Mouse (Mus musculus) MEL (cell line): ENCODE results near the gene Tubgcp6. TPM values are rescaled to one million over a fixed set of nuclear protein-coding genes. Genes with fewer than 3 reads are reported as not detected.
A peak's percentile ranks its signal among the peaks of the same experiment; 100 is the strongest.

Source experiments
- DNase-seq: peaks from one replicate; pipeline ENCODE4 v3.0.0; 2011; ENCODE audit warnings: low read depth, low spot score
- H3K27ac ChIP-seq: 2 replicates; pipeline ENCODE4 v1.5.1; 2012; ENCODE audit warnings: low read depth, mild to moderate bottlenecking, control low read depth, low read length, moderate library complexity; ENCODE audit not compliant: control insufficient read depth
- H3K27me3 ChIP-seq, 2 experiments: fragments of 150-350 bp in 1 of 2; sonication (generic) in 1 of 2; 2 replicates each; pipeline ENCODE4 v1.6.1; 2012; ENCODE audit warnings: low read length in 2 of 2, mild to moderate bottlenecking in 2 of 2, improper control_type of control experiment in 1 of 2, moderate library complexity in 1 of 2; ENCODE audit not compliant: insufficient read depth in 2 of 2, control insufficient read depth in 1 of 2
- H3K36me3 ChIP-seq, 2 experiments: 2 replicates each; pipeline ENCODE4 v1.6.1; 2012 to 2014; ENCODE audit warnings: low read length in 2 of 2, improper control_type of control experiment in 1 of 2, inconsistent platforms in 1 of 2, mild to moderate bottlenecking in 1 of 2; ENCODE audit not compliant: insufficient read depth in 2 of 2, control insufficient read depth in 1 of 2
- H3K4me1 ChIP-seq, 2 experiments: fragments of 150-350 bp in 1 of 2; sonication (generic) in 1 of 2; 2 replicates each; pipeline ENCODE4 v1.6.1; 2012; ENCODE audit warnings: low read length in 2 of 2, improper control_type of control experiment in 1 of 2, mild to moderate bottlenecking in 1 of 2; ENCODE audit not compliant: insufficient read depth in 2 of 2, control insufficient read depth in 1 of 2
- H3K4me3 ChIP-seq, 2 experiments: fragments of 150-350 bp in 1 of 2; sonication (generic) in 1 of 2; 2 replicates each; pipeline ENCODE4 v1.5.1; 2012; ENCODE audit warnings: low read depth in 2 of 2, low read length in 2 of 2, mild to moderate bottlenecking in 2 of 2, moderate library complexity in 2 of 2, control low read depth in 1 of 2, improper control_type of control experiment in 1 of 2; ENCODE audit not compliant: control insufficient read depth in 1 of 2, insufficient read depth in 1 of 2
- H3K79me2 ChIP-seq: 2 replicates; pipeline ENCODE4 v1.6.1; 2012; ENCODE audit warnings: mild to moderate bottlenecking, low read length, moderate library complexity; ENCODE audit not compliant: control insufficient read depth, poor library complexity, insufficient read depth
- H3K9ac ChIP-seq: 2 replicates; pipeline ENCODE4 v1.6.1; 2012; ENCODE audit warnings: low read depth, mild to moderate bottlenecking, control low read depth, low read length, moderate library complexity; ENCODE audit not compliant: control insufficient read depth, poor library complexity, severe bottlenecking
- H3K9me3 ChIP-seq: fragments of 150-350 bp; sonication (generic); replicated peaks from 2 replicates; pipeline ENCODE4 v1.6.1; 2012; ENCODE audit warnings: mild to moderate bottlenecking, low read length, improper control_type of control experiment, moderate library complexity; ENCODE audit not compliant: insufficient read depth
- ELF1 ChIP-seq: IDR thresholded peaks from 2 replicates; pipeline ENCODE4 v1.6.1; 2014; ENCODE audit warnings: low read depth, mild to moderate bottlenecking, inconsistent platforms, low read length, improper control_type of control experiment, moderate library complexity
- ETS1 ChIP-seq: IDR thresholded peaks from 2 replicates; pipeline ENCODE4 v1.6.1; 2012; ENCODE audit warnings: low read depth, mild to moderate bottlenecking, inconsistent platforms, low read length, improper control_type of control experiment, moderate library complexity
- GABPA ChIP-seq: IDR thresholded peaks from 2 replicates; pipeline ENCODE4 v1.6.1; 2012; ENCODE audit warnings: low read depth, mild to moderate bottlenecking, inconsistent platforms, low read length, improper control_type of control experiment, moderate library complexity
- HCFC1 ChIP-seq: IDR thresholded peaks from 2 replicates; pipeline ENCODE4 v1.6.1; 2012; ENCODE audit warnings: low read depth, mild to moderate bottlenecking, inconsistent platforms, low read length, improper control_type of control experiment, moderate library complexity
- JUND ChIP-seq: IDR thresholded peaks from 2 replicates; pipeline ENCODE4 v1.6.1; 2011; ENCODE audit warnings: low read depth, mild to moderate bottlenecking, improper control_type of control experiment, low read length
- KAT2A ChIP-seq: conservative IDR thresholded peaks from 2 replicates; pipeline ENCODE4 v1.6.1; 2012; ENCODE audit warnings: low read depth, low read length, improper control_type of control experiment, inconsistent platforms
- MAFK ChIP-seq: IDR thresholded peaks from 2 replicates; pipeline ENCODE4 v1.6.1; 2011; ENCODE audit warnings: low read depth, mild to moderate bottlenecking, low read length, improper control_type of control experiment, borderline replicate concordance
- MAX ChIP-seq: IDR thresholded peaks from 2 replicates; pipeline ENCODE4 v1.6.1; 2011; ENCODE audit warnings: low read length, improper control_type of control experiment
- MAZ ChIP-seq: IDR thresholded peaks from 2 replicates; pipeline ENCODE4 v1.6.1; 2012; ENCODE audit warnings: low read depth, mild to moderate bottlenecking, inconsistent platforms, low read length, improper control_type of control experiment
- MXI1 ChIP-seq: IDR thresholded peaks from 2 replicates; pipeline ENCODE4 v1.6.1; 2011; ENCODE audit warnings: mild to moderate bottlenecking, low read depth, low read length, improper control_type of control experiment
- MYC ChIP-seq: IDR thresholded peaks from 2 replicates; pipeline ENCODE4 v1.6.1; 2011; ENCODE audit warnings: low read depth, mild to moderate bottlenecking, low read length, improper control_type of control experiment, moderate library complexity
- NELFE ChIP-seq: IDR thresholded peaks from 2 replicates; pipeline ENCODE4 v1.6.1; 2011; ENCODE audit warnings: low read depth, low read length, improper control_type of control experiment
- POLR2A ChIP-seq, 2 experiments: IDR thresholded peaks; 2 replicates each; pipeline ENCODE4 v1.6.1; 2011 to 2012; ENCODE audit warnings: low read length in 2 of 2, mild to moderate bottlenecking in 2 of 2, control low read depth in 1 of 2, improper control_type of control experiment in 1 of 2, low read depth in 1 of 2, moderate library complexity in 1 of 2; ENCODE audit not compliant: control insufficient read depth in 1 of 2, insufficient read depth in 1 of 2, poor library complexity in 1 of 2
- POLR2AphosphoS2 ChIP-seq: IDR thresholded peaks from 2 replicates; pipeline ENCODE4 v1.6.1; 2011; ENCODE audit warnings: low read length, improper control_type of control experiment
- POLR2AphosphoS5 ChIP-seq: IDR thresholded peaks from 2 replicates; pipeline ENCODE4 v1.6.1; 2012; ENCODE audit warnings: low read depth, borderline replicate concordance, mild to moderate bottlenecking, inconsistent platforms, low read length, moderate library complexity, mixed read lengths
- SIN3A ChIP-seq: IDR thresholded peaks from 2 replicates; pipeline ENCODE4 v1.6.1; 2012; ENCODE audit warnings: low read length, improper control_type of control experiment, inconsistent platforms
- TBP ChIP-seq: IDR thresholded peaks from 2 replicates; pipeline ENCODE4 v1.8.0; 2011; ENCODE audit warnings: low read depth, low read length, improper control_type of control experiment
- TCF12 ChIP-seq: IDR thresholded peaks from 2 replicates; pipeline ENCODE4 v1.6.1; 2014; ENCODE audit warnings: low read depth, mild to moderate bottlenecking, inconsistent platforms, low read length, improper control_type of control experiment, moderate library complexity
- USF1 ChIP-seq: IDR thresholded peaks from 2 replicates; pipeline ENCODE4 v1.6.1; 2014; ENCODE audit warnings: low read depth, mild to moderate bottlenecking, inconsistent platforms, low read length, improper control_type of control experiment, moderate library complexity
- ZC3H11A ChIP-seq: IDR thresholded peaks from 2 replicates; pipeline ENCODE4 v1.6.1; 2012; ENCODE audit warnings: low read depth, mild to moderate bottlenecking, inconsistent platforms, low read length, improper control_type of control experiment
- ZMIZ1 ChIP-seq: IDR thresholded peaks from 2 replicates; pipeline ENCODE4 v1.6.1; 2012; ENCODE audit warnings: low read depth, mild to moderate bottlenecking, inconsistent platforms, low read length, improper control_type of control experiment, moderate library complexity
- ZNF384 ChIP-seq: IDR thresholded peaks from 2 replicates; pipeline ENCODE4 v1.6.1; 2012; ENCODE audit warnings: low read depth, mild to moderate bottlenecking, inconsistent platforms, low read length, improper control_type of control experiment
- polyA plus RNA-seq, 2 experiments: library from polyadenylated mRNA; stranded (reverse) in 1 of 2; unstranded in 1 of 2; fragments of >175 nt in 1 of 2; fragments of >200 nt in 1 of 2; gene quantifications; 2 replicates each; pipeline versions ENCODE4 v1.2.1 to v1.2.4; 2012; ENCODE audit warnings: low replicate concordance in 2 of 2, low read depth in 1 of 2; ENCODE audit not compliant: insufficient read length in 2 of 2, insufficient read depth in 1 of 2, missing spikeins in 1 of 2
- total RNA-seq: library from RNA; depleted of rRNA; stranded (reverse); fragments of 300-350 nt; gene quantifications from 2 replicates; pipeline ENCODE4 v1.2.3, GENCODE M21; 2012

Gene Tubgcp6
- total and polyA plus RNA-seq, 3 experiments, result 17.5 to 25.3 TPM; not detected in 1

GRCm38 (mm10) chr15:89088607-89089247 is 34.2 kb downstream of the Tubgcp6 start, which contains the start of gene Selenoo:
Gene Selenoo (plus strand): TSS chr15:89089084.
- Histone ChIP-seq H3K27me3 (no peaks in the 10 kb centered on the region), H3K79me2 (peaks cover 3% of the 10 kb centered on the region; the same call in 1 of the 2 replicates), H3K4me1 (peaks cover 2% of the 10 kb centered on the region in 2 experiments; a peak in 2 of 4 replicates), H3K9me3 (no peaks in the 10 kb centered on the region), H3K4me3 (peak within 1 kb of the TSS; percentile 84 to 86), H3K36me3 (no peaks in the 10 kb centered on the region; a peak in 1 of 4 replicates), H3K9ac (peak within 1 kb of the TSS; percentile 95), H3K27ac (peak within 1 kb of the TSS; percentile 45; the same call in 1 of the 2 replicates)
- TF ChIP-seq ZNF384 (no peak), ELF1 (peak; percentile 74), ZC3H11A (no peak), ZMIZ1 (peak; percentile 88), MAX (peak; percentile 49; the same call in 1 of the 2 replicates), MXI1 (0 out of 2 replicates have a peak, but pooled peaks have one; percentile 46), SIN3A (peak; percentile 78; the same call in 1 of the 2 replicates), TBP (0 out of 2 replicates have a peak, but pooled peaks have one; percentile 35), POLR2A (IDR thresholded peaks at IDR 0.05; ENCODE audit: control insufficient read depth in 1 of 2, insufficient read depth in 1 of 2, low read depth in 1 of 2, low read length in 2 of 2, poor library complexity in 1 of 2) (peak; percentile 86 to 93), NELFE (peak; percentile 86), HCFC1 (peak; percentile 85), MAZ (peak; percentile 83; the same call in 1 of the 2 replicates), USF1 (no peak), ETS1 (peak; percentile 74), MAFK (no peak), TCF12 (peak; percentile 47)
- peak; percentile 91 for DNase-seq

GRCm38 (mm10) chr15:89084826-89085225 is 38.1 kb downstream of the Tubgcp6 start:
- H3K4me1 ChIP-seq, result no peaks in the 10 kb centered on the region
- H3K27me3 ChIP-seq, result no peaks in the 10 kb centered on the region
- no peak overlapping the region for H3K27ac ChIP-seq
- peaks cover 3% of the 10 kb centered on the region; the same call in 1 of the 2 replicates for H3K79me2 ChIP-seq
- H3K4me3 ChIP-seq, result no peak overlapping the region
- peaks cover 0 to 4% of the 10 kb centered on the region in 2 experiments; a peak in 1 of 4 replicates for H3K36me3 ChIP-seq
- H3K9ac ChIP-seq, result no peak overlapping the region
- H3K9me3 ChIP-seq, result no peaks in the 10 kb centered on the region
- no peak for DNase-seq
- TF ChIP-seq MAZ (no peak), JUND (no peak), KAT2A (no peak), GABPA (no peak), TCF12 (no peak), MAX (no peak), ZNF384 (no peak), MYC (no peak), POLR2A (IDR thresholded peaks at IDR 0.05; ENCODE audit: control insufficient read depth in 1 of 2, insufficient read depth in 1 of 2, low read depth in 1 of 2, low read length in 2 of 2, poor library complexity in 1 of 2) (no peak), POLR2AphosphoS2 (no peak), POLR2AphosphoS5 (no peak)
